In the genomic region with DNA sequence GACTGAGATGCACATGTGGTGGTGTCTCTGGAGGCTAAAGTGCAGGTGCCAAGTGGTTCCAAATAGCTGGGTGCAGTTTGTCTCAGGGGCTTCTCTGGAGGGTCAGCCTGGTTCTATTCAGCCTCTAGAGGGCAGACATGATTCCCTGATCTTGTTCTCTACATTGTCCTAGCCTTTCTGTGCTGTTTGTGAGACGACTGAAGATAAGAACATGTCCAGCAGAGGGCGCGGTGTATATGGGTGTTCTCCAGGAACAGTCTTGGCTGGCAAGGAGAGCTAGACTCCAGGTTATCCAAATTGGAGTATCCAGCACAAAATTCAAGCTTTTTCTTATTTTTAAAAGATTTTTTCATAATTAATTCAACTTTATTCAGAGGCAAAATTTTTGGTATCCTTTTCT, we compare ENCODE assay signal across 10 mouse cellular contexts. TPM values are rescaled to one million over a fixed set of nuclear protein-coding genes. Genes with fewer than 3 reads are reported as not detected.
A peak's percentile ranks its signal among the peaks of the same experiment; 100 is the strongest.
DNase-seq lines count a peak whose midpoint lies in the region; ATAC-seq and TF ChIP-seq lines count a peak whose summit lies in the region.
"Not testable (repeated sequence)": the region's sequence is repeated elsewhere in the genome, so short reads cannot be mapped to it uniquely, and the experiment has no call there.
"Had no signal": no experiment of that assay in that cellular context is flagged by ENCODE, and none has a peak within 500 bp of the region (broad histone marks: within the 10 kb centered on the region; RNA-seq: fewer than 3 reads in every experiment).

No protein-coding gene starts in this region.

- H3K4me1 ChIP-seq in MEL (ENCODE audit: control insufficient read depth in 1 of 2, insufficient read depth in 2 of 2, low read length in 2 of 2); cerebellum, adult 2 months (ENCODE audit: control insufficient read depth, insufficient read depth, low read length); hindbrain, embryonic 11.5 days (replicated peaks; ENCODE audit: control insufficient read depth, insufficient read depth, low read length); lung, postnatal 0 days (ENCODE audit: insufficient read depth, low read depth, low read length): not testable (repeated sequence)

- peak; percentile 81 for DNase-seq in MEL (ENCODE audit: low read depth, low spot score)
- peak; percentile 33 to 42 for DNase-seq in cerebellum, adult 2 months
- DNase-seq in forelimb bud, embryonic 11.5 days (ENCODE audit: low read depth, low spot score): peak; percentile 63
- DNase-seq in hindbrain, embryonic 11.5 days (ENCODE audit: low spot score): peak; percentile 67
- peak; percentile 73 for DNase-seq in layer of hippocampus, adult 9-10 months (ENCODE audit: low spot score)
- DNase-seq in lung, postnatal 0 days (ENCODE audit: low spot score): peak; percentile 61
- DNase-seq in retina, postnatal 7 days (ENCODE audit: low read depth, low spot score): peak; percentile 54
- peak; percentile 22 for DNase-seq in urinary bladder, adult 2 months (ENCODE audit: low spot score)

- H3K27ac ChIP-seq in MEL (ENCODE audit: control insufficient read depth, low read depth, low read length); cerebellum, adult 2 months (ENCODE audit: insufficient read depth, low read length); hindbrain, embryonic 11.5 days (ENCODE audit: low read depth, low read length); lung, postnatal 0 days (ENCODE audit: low read length): not testable (repeated sequence)

- TF ChIP-seq EP300 in MEL (IDR thresholded peaks at IDR 0.05; ENCODE audit: low read depth in 1 of 2, low read length in 2 of 2); lung, postnatal 0 days (IDR thresholded peaks at IDR 0.05): not testable (repeated sequence)

- not testable (repeated sequence) for H3K36me3 ChIP-seq in MEL (ENCODE audit: control insufficient read depth in 1 of 2, insufficient read depth in 2 of 2, low read length in 2 of 2); hindbrain, embryonic 11.5 days (ENCODE audit: control insufficient read depth, insufficient read depth, low read length); lung, postnatal 0 days (ENCODE audit: insufficient read depth, low read length)

- TF ChIP-seq CTCF in MEL (IDR thresholded peaks at IDR 0.05 in 2 of 3, conservative IDR thresholded peaks at IDR 0.05 in 1 of 3; ENCODE audit: control insufficient read depth in 1 of 3, insufficient read depth in 1 of 3, low read depth in 2 of 3, low read length in 3 of 3, poor library complexity in 1 of 3, severe bottlenecking in 1 of 3): peak; percentile 35 to 80 (median 50)
- peak; percentile 31 for TF ChIP-seq CTCF in cerebellum, adult 2 months (IDR thresholded peaks at IDR 0.05; ENCODE audit: borderline replicate concordance, insufficient read depth, low read depth, low read length)
- peak; percentile 78 for TF ChIP-seq CTCF in lung, postnatal 0 days (IDR thresholded peaks at IDR 0.05)

- H3K9me3 ChIP-seq in MEL (replicated peaks; ENCODE audit: insufficient read depth, low read length); hindbrain, embryonic 11.5 days (ENCODE audit: control insufficient read depth, low read length); lung, postnatal 0 days (ENCODE audit: low read length): not testable (repeated sequence)

- 2% methylated on average over 3 of the region's 3 CpGs for WGBS in cerebellum, adult 2 months
- 5% methylated on average over 3 of the region's 3 CpGs for WGBS in hindbrain, embryonic 11.5 days
- WGBS in lung, postnatal 0 days: 5% methylated on average over 3 of the region's 3 CpGs

- not testable (repeated sequence) for H3K4me2 ChIP-seq in hindbrain, embryonic 11.5 days (replicated peaks; ENCODE audit: low read depth, low read length); lung, postnatal 0 days (replicated peaks; ENCODE audit: low read depth, low read length)

- H3K27me3 ChIP-seq in MEL (ENCODE audit: control insufficient read depth in 1 of 2, insufficient read depth in 2 of 2, low read length in 2 of 2); cerebellum, adult 2 months (ENCODE audit: control insufficient read depth, insufficient read depth, low read length); hindbrain, embryonic 11.5 days (ENCODE audit: control insufficient read depth, insufficient read depth, low read length); lung, postnatal 0 days (replicated peaks; ENCODE audit: insufficient read depth, low read length): not testable (repeated sequence)

- not testable (repeated sequence) for ATAC-seq in hindbrain, embryonic 11.5 days (ENCODE audit: low FRiP score); lung, postnatal 0 days

- H3K79me2 ChIP-seq in MEL (ENCODE audit: control insufficient read depth, insufficient read depth, low read length, poor library complexity): not testable (repeated sequence)

- not testable (repeated sequence) for H3K9ac ChIP-seq in MEL (ENCODE audit: control insufficient read depth, low read depth, low read length, poor library complexity, severe bottlenecking); hindbrain, embryonic 11.5 days (ENCODE audit: low read depth, low read length); lung, postnatal 0 days (replicated peaks; ENCODE audit: low read depth)

- not testable (repeated sequence) for TF ChIP-seq POLR2A in MEL (IDR thresholded peaks at IDR 0.05; ENCODE audit: control insufficient read depth in 1 of 2, insufficient read depth in 1 of 2, low read depth in 1 of 2, low read length in 2 of 2, poor library complexity in 1 of 2); cerebellum, adult 2 months (IDR thresholded peaks at IDR 0.05; ENCODE audit: borderline replicate concordance, insufficient read depth, low read length)

- H3K4me3 ChIP-seq in MEL (ENCODE audit: control insufficient read depth in 1 of 2, insufficient read depth in 1 of 2, low read depth in 2 of 2, low read length in 2 of 2); cerebellum, adult 2 months (replicated peaks; ENCODE audit: insufficient read depth, low read depth, low read length); hindbrain, embryonic 11.5 days (ENCODE audit: low read depth, low read length); lung, postnatal 0 days (ENCODE audit: low read depth, low read length): not testable (repeated sequence)

- TF ChIP-seq RAD21 in MEL (IDR thresholded peaks at IDR 0.05; ENCODE audit: low read depth, low read length): peak; percentile 17

TF ChIP-seq in MEL, 35 proteins besides CTCF, POLR2A, EP300 and RAD21:
- TF ChIP-seq SMC3 (IDR thresholded peaks at IDR 0.05; ENCODE audit: low read depth, low read length): peak; percentile 44

RNA-seq across cellular contexts. Expression of a gene that starts 9.7 kb away (rescaled TPM):
- 1.3 and 2.0 TPM in 2 replicates for total RNA-seq in MEL (2012; rRNA removed)
- polyA plus RNA-seq in MEL (2012; ENCODE audit: insufficient read depth in 1 of 2, insufficient read length in 2 of 2, low read depth in 1 of 2, low replicate concordance in 2 of 2, missing spikeins in 1 of 2): 1 to 10 TPM in 1 of 2 experiments, not detected in 1; 2.1 TPM
- 0.57 TPM in 1 of 2 replicates, not detected in the other for polyA plus RNA-seq in cerebellum, adult 2 months (2012; rRNA removed)
- not detected in 2 replicates for polyA plus RNA-seq in hindbrain, embryonic 11.5 days (2014; fragmentation: Nextera tagmentation; extraction: Ambion mirVana)
- polyA plus RNA-seq in lung, postnatal 0 days (2015; fragmentation: Nextera tagmentation; extraction: Ambion mirVana): not detected in 2 replicates
- polyA plus RNA-seq in urinary bladder, adult 2 months (2012; rRNA removed): not detected in 2 replicates
- polyA plus RNA-seq: embryonic facial prominence, embryonic 12.5 days; liver, embryonic 16.5 days had no signal

RNA-seq across cellular contexts. Expression of a gene that starts 20.5 kb away (rescaled TPM):
- not detected in 2 replicates for total RNA-seq in MEL (2012; rRNA removed)
- polyA plus RNA-seq in MEL (2012; ENCODE audit: insufficient read depth in 1 of 2, insufficient read length in 2 of 2, low read depth in 1 of 2, low replicate concordance in 2 of 2, missing spikeins in 1 of 2): not detected
- not detected in 2 replicates for polyA plus RNA-seq in cerebellum, adult 2 months (2012; rRNA removed)
- polyA plus RNA-seq in hindbrain, embryonic 11.5 days (2014; fragmentation: Nextera tagmentation; extraction: Ambion mirVana): not detected in 2 replicates
- polyA plus RNA-seq in lung, postnatal 0 days (2015; fragmentation: Nextera tagmentation; extraction: Ambion mirVana): not detected in 2 replicates
- not detected in 2 replicates for polyA plus RNA-seq in urinary bladder, adult 2 months (2012; rRNA removed)
- polyA plus RNA-seq: embryonic facial prominence, embryonic 12.5 days; liver, embryonic 16.5 days had no signal

RNA-seq across cellular contexts. Expression of a gene that starts 27.9 kb away (rescaled TPM):
- not detected in 2 replicates for total RNA-seq in MEL (2012; rRNA removed)
- polyA plus RNA-seq in MEL (2012; ENCODE audit: insufficient read depth in 1 of 2, insufficient read length in 2 of 2, low read depth in 1 of 2, low replicate concordance in 2 of 2, missing spikeins in 1 of 2): under 1 TPM in 1 of 2 experiments, not detected in 1; 0.03 TPM
- polyA plus RNA-seq in cerebellum, adult 2 months (2012; rRNA removed): 37.2 and 41.3 TPM in 2 replicates
- 6.7 and 7.1 TPM in 2 replicates for polyA plus RNA-seq in hindbrain, embryonic 11.5 days (2014; fragmentation: Nextera tagmentation; extraction: Ambion mirVana)
- 2.2 and 2.7 TPM in 2 replicates for polyA plus RNA-seq in lung, postnatal 0 days (2015; fragmentation: Nextera tagmentation; extraction: Ambion mirVana)
- polyA plus RNA-seq in urinary bladder, adult 2 months (2012; rRNA removed): 2.1 and 2.2 TPM in 2 replicates

Comparison
In these comparisons a context has a peak if more than half of its experiments do, and no peak if none do; other contexts are left out.
1. DNase-seq: peak in every context shown above with its lines; median percentile 81 in MEL; 73 in layer of hippocampus, adult 9-10 months; 67 in hindbrain, embryonic 11.5 days; 63 in forelimb bud, embryonic 11.5 days; 61 in lung, postnatal 0 days; 54 in retina, postnatal 7 days; 38 in cerebellum, adult 2 months; 22 in urinary bladder, adult 2 months.